Mouse (Mus musculus) frontal cortex, adult (tissue): ENCODE measurements at regions not wholly inside any gene's neighbourhood (a gene's known extent, or its start where the extent isn't known, plus 50 kb on each side); places are given as distances from the start of the nearest gene placed in this dataset.

Source experiments
- ATAC-seq: cut with Nextera tagmentation; 2 replicates; pipeline ENCODE4 v1.9.2; 2017; ENCODE audit warnings: mild to moderate bottlenecking, moderate library complexity, mixed read lengths; ENCODE audit not compliant: low TSS enrichment

GRCm38 (mm10) chr7:115076781-115077180 is 333.3 kb downstream of the Insc start:
- ATAC-seq, result no peak

- ATAC-seq, result peak; percentile 76
Observed at GRCm38 (mm10) chr7:115084711-115085380, 341.4 kb downstream of the Insc start.

GRCm38 (mm10) chr7:115086542-115087448 is 343.3 kb downstream of the Insc start:
- no peak for ATAC-seq

GRCm38 (mm10) chr7:115092481-115093050 is 349.1 kb downstream of the Insc start:
- ATAC-seq, result no peak

GRCm38 (mm10) chr7:115106041-115106440 is 362.5 kb downstream of the Insc start:
- no peak for ATAC-seq

- ATAC-seq, result no peak
Observed at GRCm38 (mm10) chr7:115112282-115112681, 368.8 kb downstream of the Insc start.

- ATAC-seq, result no peak
Observed at GRCm38 (mm10) chr7:115123283-115123682, 379.8 kb downstream of the Insc start.

- ATAC-seq, result no peak
Observed at GRCm38 (mm10) chr7:115129001-115129400, 385.5 kb downstream of the Insc start.

- no peak for ATAC-seq
Observed at GRCm38 (mm10) chr7:115131259-115131969, 387.9 kb downstream of the Insc start.

- ATAC-seq, result no peak
Observed at GRCm38 (mm10) chr7:115131970-115132551, 388.6 kb downstream of the Insc start.

- ATAC-seq, result no peak
Observed at GRCm38 (mm10) chr7:115132595-115132994, 389.1 kb downstream of the Insc start.

- no peak for ATAC-seq
Observed at GRCm38 (mm10) chr7:115134926-115135575, 391.6 kb downstream of the Insc start.

GRCm38 (mm10) chr7:115140286-115140685 is 396.8 kb downstream of the Insc start:
- peak; percentile 13; the same call in 1 of the 2 replicates for ATAC-seq

- ATAC-seq, result no peak
Observed at GRCm38 (mm10) chr7:115142163-115142562, 398.7 kb downstream of the Insc start.

- no peak for ATAC-seq
Observed at GRCm38 (mm10) chr7:115144947-115145346, 401.5 kb downstream of the Insc start.

GRCm38 (mm10) chr7:115147352-115147977 is 404.0 kb downstream of the Insc start:
- ATAC-seq, result peak; percentile 97

- ATAC-seq, result no peak
Observed at GRCm38 (mm10) chr7:115153291-115153690, 409.8 kb downstream of the Insc start.

GRCm38 (mm10) chr7:115153764-115154509 is 410.4 kb downstream of the Insc start:
- no peak for ATAC-seq

- no peak for ATAC-seq
Observed at GRCm38 (mm10) chr7:115170023-115170422, 426.5 kb downstream of the Insc start.

- peak; percentile 85 for ATAC-seq
Observed at GRCm38 (mm10) chr7:115170439-115170838, 426.9 kb downstream of the Insc start.
